Mouse (Mus musculus): Measurements from ENCODE around the gene Mindy3. TPM values are rescaled to one million over a fixed set of nuclear protein-coding genes. Genes with fewer than 3 reads are reported as not detected.

Mindy3 gene
- polyA plus RNA-seq, 1 experiment from 2014 or later, result 37.1 TPM

DNA sequence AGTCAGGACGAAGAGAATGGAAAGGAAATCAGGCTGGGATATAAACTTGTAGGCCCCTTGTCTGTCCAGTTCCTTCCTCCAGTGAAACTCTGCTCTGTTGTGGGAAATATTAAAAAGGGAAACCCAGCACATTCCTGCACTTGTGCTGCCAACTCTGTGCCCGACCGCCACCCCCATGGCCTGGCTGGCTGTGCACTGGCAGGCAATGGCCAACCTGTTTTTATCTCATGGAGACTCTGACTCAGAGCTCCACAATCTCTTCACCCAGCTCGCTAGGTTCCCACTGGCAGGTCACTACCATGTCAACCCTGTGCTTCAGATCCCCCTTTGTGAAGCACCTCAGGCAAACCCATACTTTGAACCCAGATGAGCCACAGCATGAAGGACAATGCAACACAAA lies 98.4 kb downstream of the Mindy3 start:
- 89% methylated on average over 4 of the region's 4 CpGs for WGBS
- ATAC-seq (replicated peaks; ENCODE audit: low FRiP score), result no peak

GRCm38 (mm10) chr2:12318715-12319114 lies 100.6 kb downstream of the Mindy3 start:
- no peaks in the 10 kb centered on the region for H3K36me3 ChIP-seq
- H3K9ac ChIP-seq, result no peak overlapping the region

More for the DNA sequence above, 98.4 kb downstream of the Mindy3 start:
- Histone ChIP-seq H3K9ac (no peak overlapping the region), H3K4me2 (no peak overlapping the region), H3K4me3 (replicated peaks) (no peak overlapping the region), H3K27ac (no peak overlapping the region), H3K9me3 (replicated peaks) (0 out of 2 replicates have a peak, but pooled peaks cover 5% of the 10 kb centered on the region), H3K36me3 (no peaks in the 10 kb centered on the region), H3K27me3 (no peaks in the 10 kb centered on the region), H3K4me1 (0 out of 2 replicates have a peak, but pooled peaks cover 5% of the 10 kb centered on the region)

GRCm38 (mm10) chr2:12318036-12318435 lies 101.2 kb downstream of the Mindy3 start:
- Histone ChIP-seq H3K4me3 (replicated peaks) (no peak overlapping the region), H3K4me1 (0 out of 2 replicates have a peak, but pooled peaks cover 5% of the 10 kb centered on the region), H3K9me3 (replicated peaks) (0 out of 2 replicates have a peak, but pooled peaks cover 5% of the 10 kb centered on the region), H3K27ac (no peak overlapping the region), H3K27me3 (no peaks in the 10 kb centered on the region), H3K4me2 (no peak overlapping the region), H3K9ac (no peak overlapping the region), H3K36me3 (no peaks in the 10 kb centered on the region)
- WGBS, result 70% methylated on average over 4 of the region's 4 CpGs
- no peak for ATAC-seq (replicated peaks; ENCODE audit: low FRiP score)

More at GRCm38 (mm10) chr2:12318715-12319114, 100.6 kb downstream of the Mindy3 start:
- no peak for ATAC-seq (replicated peaks; ENCODE audit: low FRiP score)
- H3K27me3 ChIP-seq, result no peaks in the 10 kb centered on the region
- no peak overlapping the region for H3K4me3 ChIP-seq (replicated peaks)
- whole genome bisulfite sequencing, result 89% methylated on average over 3 of the region's 3 CpGs
- 0 out of 2 replicates have a peak, but pooled peaks cover 5% of the 10 kb centered on the region for H3K4me1 ChIP-seq
- 0 out of 2 replicates have a peak, but pooled peaks cover 5% of the 10 kb centered on the region for H3K9me3 ChIP-seq (replicated peaks)
- H3K4me2 ChIP-seq, result no peak overlapping the region
- H3K27ac ChIP-seq, result no peak overlapping the region

DNA sequence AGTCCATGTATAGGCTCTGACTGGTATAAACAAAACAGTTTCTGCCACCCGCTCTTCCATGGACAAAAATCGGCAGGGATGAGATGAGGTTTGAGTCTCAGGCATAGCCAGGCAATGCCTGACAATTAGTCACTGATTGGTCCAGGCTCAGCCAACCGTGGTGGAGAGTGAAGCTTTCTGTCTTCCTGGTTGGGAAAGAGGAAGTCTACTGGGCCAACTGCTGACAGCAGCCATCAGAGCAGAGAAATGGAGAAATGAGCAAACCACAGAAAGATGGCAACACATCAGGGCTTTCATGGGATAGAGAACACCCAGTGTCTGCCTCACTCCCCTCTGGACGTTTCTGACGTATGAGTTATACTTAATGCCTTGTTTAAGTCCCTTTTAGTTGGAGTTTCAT lies 101.9 kb downstream of the Mindy3 start:
- Histone ChIP-seq H3K27ac (no peak overlapping the region), H3K27me3 (no peaks in the 10 kb centered on the region), H3K36me3 (no peaks in the 10 kb centered on the region), H3K4me3 (replicated peaks) (no peak overlapping the region), H3K4me1 (0 out of 2 replicates have a peak, but pooled peaks cover 5% of the 10 kb centered on the region), H3K9me3 (replicated peaks) (no peaks in the 10 kb centered on the region), H3K9ac (no peak overlapping the region), H3K4me2 (no peak overlapping the region)
- 79% methylated on average over 5 of the region's 5 CpGs for WGBS
- ATAC-seq (replicated peaks; ENCODE audit: low FRiP score), result no peak

- whole genome bisulfite sequencing, result 37% methylated on average over 7 of the region's 7 CpGs
- H3K4me1 ChIP-seq, result 0 out of 2 replicates have a peak, but pooled peaks cover 5% of the 10 kb centered on the region
- no peaks in the 10 kb centered on the region for H3K36me3 ChIP-seq
- no peak overlapping the region for H3K9ac ChIP-seq
- no peak overlapping the region for H3K4me3 ChIP-seq (replicated peaks)
- H3K4me2 ChIP-seq, result no peak overlapping the region
- no peaks in the 10 kb centered on the region for H3K27me3 ChIP-seq
- no peak overlapping the region for H3K27ac ChIP-seq
- ATAC-seq (replicated peaks; ENCODE audit: low FRiP score), result no peak
- no peaks in the 10 kb centered on the region for H3K9me3 ChIP-seq (replicated peaks)
Observed at GRCm38 (mm10) chr2:12316361-12316760, 102.9 kb downstream of the Mindy3 start.

GRCm38 (mm10) chr2:12314028-12314427 lies 105.2 kb downstream of the Mindy3 start:
- H3K4me2 ChIP-seq, result no peak overlapping the region
- H3K27ac ChIP-seq, result no peak overlapping the region
- H3K4me3 ChIP-seq (replicated peaks), result no peak overlapping the region
- no peak overlapping the region for H3K9ac ChIP-seq
- WGBS, result 75% methylated on average over 6 of the region's 6 CpGs
- no peaks in the 10 kb centered on the region for H3K9me3 ChIP-seq (replicated peaks)
- no peaks in the 10 kb centered on the region for H3K27me3 ChIP-seq
- 0 out of 2 replicates have a peak, but pooled peaks cover 5% of the 10 kb centered on the region for H3K4me1 ChIP-seq
- ATAC-seq (replicated peaks; ENCODE audit: low FRiP score), result no peak
- H3K36me3 ChIP-seq, result no peaks in the 10 kb centered on the region

DNA sequence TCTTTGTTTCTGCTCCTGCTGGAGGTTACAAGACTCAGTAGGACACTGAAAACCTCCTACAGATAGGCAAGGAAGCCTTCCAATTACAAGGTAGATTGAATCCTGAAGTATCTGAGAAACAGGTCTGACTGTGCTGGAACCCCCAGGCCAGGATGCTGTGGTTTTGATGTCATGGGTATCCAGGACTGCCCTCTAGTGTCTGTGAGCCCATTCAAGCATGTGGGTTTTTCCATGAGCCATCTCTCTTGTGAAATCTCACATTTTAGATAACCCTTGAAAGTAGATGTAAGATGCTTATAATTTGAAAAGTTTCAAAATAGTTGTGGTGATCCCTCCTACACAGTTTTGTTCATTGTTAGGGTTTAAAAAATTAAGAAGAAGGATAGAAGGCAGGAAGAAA lies 110.8 kb downstream of the Mindy3 start:
- H3K27me3 ChIP-seq, result no peaks in the 10 kb centered on the region
- no peaks in the 10 kb centered on the region for H3K9me3 ChIP-seq (replicated peaks)
- ATAC-seq (replicated peaks; ENCODE audit: low FRiP score), result no peak
- no peaks in the 10 kb centered on the region for H3K36me3 ChIP-seq
- no peak overlapping the region for H3K27ac ChIP-seq
- H3K4me2 ChIP-seq, result no peak overlapping the region
- no peak overlapping the region for H3K4me3 ChIP-seq (replicated peaks)
- no peak overlapping the region for H3K9ac ChIP-seq
- H3K4me1 ChIP-seq, result 0 out of 2 replicates have a peak, but pooled peaks cover 4% of the 10 kb centered on the region

DNA sequence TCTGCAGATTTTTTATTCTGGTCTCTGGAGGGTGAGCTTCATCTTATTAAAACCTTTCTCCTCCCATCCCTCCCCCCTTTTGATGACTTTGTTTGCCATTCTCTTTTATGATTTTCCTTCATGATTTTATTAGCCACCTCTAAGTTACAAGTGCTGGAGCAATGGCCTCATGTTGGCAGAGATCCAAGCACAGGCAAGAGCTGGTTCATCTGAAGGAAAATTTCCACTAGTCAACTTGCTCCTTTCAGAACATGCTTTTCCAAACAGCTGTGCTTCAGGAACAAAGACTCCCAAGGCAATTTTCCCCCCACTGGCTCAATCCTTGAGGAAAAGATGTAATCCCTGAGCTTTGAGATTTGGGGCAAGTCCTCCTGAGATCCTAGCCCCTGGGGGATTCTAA lies 112.0 kb downstream of the Mindy3 start:
- Histone ChIP-seq H3K4me1 (0 out of 2 replicates have a peak, but pooled peaks cover 4% of the 10 kb centered on the region), H3K36me3 (no peaks in the 10 kb centered on the region), H3K4me3 (replicated peaks) (no peak overlapping the region), H3K27ac (no peak overlapping the region), H3K4me2 (no peak overlapping the region), H3K9me3 (replicated peaks) (no peaks in the 10 kb centered on the region), H3K27me3 (no peaks in the 10 kb centered on the region), H3K9ac (no peak overlapping the region)
- ATAC-seq (replicated peaks; ENCODE audit: low FRiP score), result no peak

DNA sequence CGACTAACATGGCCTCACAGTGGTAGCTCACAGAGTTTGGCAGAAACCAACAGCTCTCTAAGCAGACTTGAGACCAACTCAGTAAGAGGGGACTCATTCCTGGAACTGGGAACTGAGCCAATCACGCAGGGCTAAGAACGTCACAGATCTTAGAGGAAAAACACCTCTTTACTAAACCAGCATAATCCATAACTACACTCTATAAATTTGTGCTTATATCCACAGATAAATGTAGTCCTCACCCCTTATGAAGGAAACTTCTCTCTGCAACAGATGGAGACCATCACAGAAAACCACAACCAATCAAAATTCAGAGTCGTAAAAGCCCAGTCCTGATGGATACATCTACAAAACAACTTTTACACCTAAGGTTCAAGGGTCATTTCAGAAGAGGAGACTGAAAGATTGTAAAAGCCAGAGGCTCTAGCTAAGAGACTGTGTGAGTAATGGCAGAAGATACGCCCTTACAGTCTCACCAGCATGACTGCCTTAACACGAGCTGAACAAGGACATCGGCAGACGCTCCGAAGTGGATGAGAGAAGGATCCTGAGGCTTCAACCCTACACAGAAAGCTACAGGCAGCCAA lies 114.1 kb downstream of the Mindy3 start:
- Histone ChIP-seq H3K4me2 (no peak overlapping the region), H3K4me3 (replicated peaks) (no peak overlapping the region), H3K27me3 (peaks cover 8% of the 10 kb centered on the region; the same call in 1 of the 2 replicates), H3K27ac (no peak overlapping the region), H3K9me3 (replicated peaks) (no peaks in the 10 kb centered on the region), H3K4me1 (peaks cover 13% of the 10 kb centered on the region; the same call in 1 of the 2 replicates), H3K36me3 (no peaks in the 10 kb centered on the region), H3K9ac (no peak overlapping the region)
- no peak for ATAC-seq (replicated peaks; ENCODE audit: low FRiP score)
- 60% methylated on average over 9 of the region's 9 CpGs for WGBS

- no peaks in the 10 kb centered on the region for H3K36me3 ChIP-seq
- H3K27me3 ChIP-seq, result peaks cover 8% of the 10 kb centered on the region; the same call in 1 of the 2 replicates
- under 1% methylated on average over 56 of the region's 56 CpGs for WGBS
- H3K9ac ChIP-seq, result peak within 1 kb of the TSS; percentile 65
- H3K4me2 ChIP-seq, result peak within 1 kb of the TSS; percentile 88
- H3K4me1 ChIP-seq, result peaks cover 12% of the 10 kb centered on the region; the same call in 1 of the 2 replicates
- ATAC-seq (replicated peaks; ENCODE audit: low FRiP score), result peak; percentile 94
- no peaks in the 10 kb centered on the region for H3K9me3 ChIP-seq (replicated peaks)
- peak within 1 kb of the TSS; percentile 69 for H3K27ac ChIP-seq
- peak within 1 kb of the TSS; percentile 56 for H3K4me3 ChIP-seq (replicated peaks)
Observed at GRCm38 (mm10) chr2:12301431-12302170, 117.7 kb downstream of the Mindy3 start, which contains the start of gene Itga8. Gene Itga8, minus strand, starts transcription at chr2:12301922.

- peaks cover 12% of the 10 kb centered on the region; the same call in 1 of the 2 replicates for H3K4me1 ChIP-seq
- peaks cover 8% of the 10 kb centered on the region; the same call in 1 of the 2 replicates for H3K27me3 ChIP-seq
- peak overlapping the region; percentile 56 for H3K4me3 ChIP-seq (replicated peaks)
- peak overlapping the region; percentile 65 for H3K9ac ChIP-seq
- peak overlapping the region; percentile 88 for H3K4me2 ChIP-seq
- H3K27ac ChIP-seq, result peak overlapping the region; percentile 69
- peak; percentile 37; the same call in 1 of the 2 replicates for ATAC-seq (replicated peaks; ENCODE audit: low FRiP score)
- H3K36me3 ChIP-seq, result no peaks in the 10 kb centered on the region
- H3K9me3 ChIP-seq (replicated peaks), result no peaks in the 10 kb centered on the region
- 46% methylated on average over 15 of the region's 15 CpGs for WGBS
Observed at GRCm38 (mm10) chr2:12300449-12301228, 118.6 kb downstream of the Mindy3 start.

Measured in kidney, embryonic 15.5 days (tissue).